Mouse (Mus musculus): ENCODE measurements around the gene Coq7.

The Coq7 gene

GRCm38 (mm10) chr7:118533178-118533578 lies at the start of gene Coq7:
Gene Coq7 (minus strand): TSS chr7:118533356.
- peak; percentile 86 for DNase-seq (ENCODE audit: low spot score)

GRCm38 (mm10) chr7:118579938-118580337 lies 46.8 kb upstream of the Coq7 start:
- no peak for DNase-seq (ENCODE audit: low spot score)

GRCm38 (mm10) chr7:118578269-118578668 lies 45.1 kb upstream of the Coq7 start:
- no peak for DNase-seq (ENCODE audit: low spot score)

GRCm38 (mm10) chr7:118572039-118572438 lies 38.9 kb upstream of the Coq7 start:
- no peak for DNase-seq (ENCODE audit: low spot score)

- no peak for DNase-seq (ENCODE audit: low spot score)
Measured at GRCm38 (mm10) chr7:118571350-118571749, 38.2 kb upstream of the Coq7 start.

GRCm38 (mm10) chr7:118569121-118569543 lies 36.0 kb upstream of the Coq7 start:
- DNase-seq (ENCODE audit: low spot score) = no peak

GRCm38 (mm10) chr7:118554290-118554689 lies 21.1 kb upstream of the Coq7 start:
- DNase-seq (ENCODE audit: low spot score) = no peak

GRCm38 (mm10) chr7:118553881-118554280 lies 20.7 kb upstream of the Coq7 start:
- no peak for DNase-seq (ENCODE audit: low spot score)

GRCm38 (mm10) chr7:118547451-118547850 lies 14.3 kb upstream of the Coq7 start:
- no peak for DNase-seq (ENCODE audit: low spot score)

- DNase-seq (ENCODE audit: low spot score) = no peak
Measured at GRCm38 (mm10) chr7:118544128-118544527, 11.0 kb upstream of the Coq7 start.

GRCm38 (mm10) chr7:118535076-118535475 lies 1.9 kb upstream of the Coq7 start:
- no peak for DNase-seq (ENCODE audit: low spot score)

GRCm38 (mm10) chr7:118534326-118534725 lies 1.2 kb upstream of the Coq7 start:
- no peak for DNase-seq (ENCODE audit: low spot score)

GRCm38 (mm10) chr7:118532519-118533177 lies 508 bp downstream of the Coq7 start:
- peak; percentile 95 for DNase-seq (ENCODE audit: low spot score)

GRCm38 (mm10) chr7:118526967-118527366 lies 6.2 kb downstream of the Coq7 start:
- no peak for DNase-seq (ENCODE audit: low spot score)

GRCm38 (mm10) chr7:118522077-118522476 lies 11.1 kb downstream of the Coq7 start:
- DNase-seq (ENCODE audit: low spot score) = no peak

- DNase-seq (ENCODE audit: low spot score) = no peak
Measured at GRCm38 (mm10) chr7:118519661-118520060, 13.5 kb downstream of the Coq7 start.

GRCm38 (mm10) chr7:118518687-118519086 lies 14.5 kb downstream of the Coq7 start:
- DNase-seq (ENCODE audit: low spot score) = peak; percentile 89

GRCm38 (mm10) chr7:118517819-118518218 lies 15.3 kb downstream of the Coq7 start:
- no peak for DNase-seq (ENCODE audit: low spot score)

GRCm38 (mm10) chr7:118508556-118508955 lies 24.6 kb downstream of the Coq7 start:
- no peak for DNase-seq (ENCODE audit: low spot score)

- no peak for DNase-seq (ENCODE audit: low spot score)
Measured at GRCm38 (mm10) chr7:118503844-118504243, 29.3 kb downstream of the Coq7 start.

GRCm38 (mm10) chr7:118502333-118502732 lies 30.8 kb downstream of the Coq7 start:
- no peak for DNase-seq (ENCODE audit: low spot score)

- no peak for DNase-seq (ENCODE audit: low spot score)
Measured at GRCm38 (mm10) chr7:118499784-118500435, 33.2 kb downstream of the Coq7 start.

GRCm38 (mm10) chr7:118498984-118499783 lies 34.0 kb downstream of the Coq7 start:
- DNase-seq (ENCODE audit: low spot score) = no peak
